Mouse (Mus musculus): Measurements from ENCODE around the gene Cux1. TPM values are rescaled to one million over a fixed set of nuclear protein-coding genes. Genes with fewer than 3 reads are reported as not detected.

Cux1 gene
- polyA plus RNA-seq (2015; fragmentation: Nextera tagmentation; extraction: Ambion mirVana) = 24.9 and 29.2 TPM in 2 replicates

DNA sequence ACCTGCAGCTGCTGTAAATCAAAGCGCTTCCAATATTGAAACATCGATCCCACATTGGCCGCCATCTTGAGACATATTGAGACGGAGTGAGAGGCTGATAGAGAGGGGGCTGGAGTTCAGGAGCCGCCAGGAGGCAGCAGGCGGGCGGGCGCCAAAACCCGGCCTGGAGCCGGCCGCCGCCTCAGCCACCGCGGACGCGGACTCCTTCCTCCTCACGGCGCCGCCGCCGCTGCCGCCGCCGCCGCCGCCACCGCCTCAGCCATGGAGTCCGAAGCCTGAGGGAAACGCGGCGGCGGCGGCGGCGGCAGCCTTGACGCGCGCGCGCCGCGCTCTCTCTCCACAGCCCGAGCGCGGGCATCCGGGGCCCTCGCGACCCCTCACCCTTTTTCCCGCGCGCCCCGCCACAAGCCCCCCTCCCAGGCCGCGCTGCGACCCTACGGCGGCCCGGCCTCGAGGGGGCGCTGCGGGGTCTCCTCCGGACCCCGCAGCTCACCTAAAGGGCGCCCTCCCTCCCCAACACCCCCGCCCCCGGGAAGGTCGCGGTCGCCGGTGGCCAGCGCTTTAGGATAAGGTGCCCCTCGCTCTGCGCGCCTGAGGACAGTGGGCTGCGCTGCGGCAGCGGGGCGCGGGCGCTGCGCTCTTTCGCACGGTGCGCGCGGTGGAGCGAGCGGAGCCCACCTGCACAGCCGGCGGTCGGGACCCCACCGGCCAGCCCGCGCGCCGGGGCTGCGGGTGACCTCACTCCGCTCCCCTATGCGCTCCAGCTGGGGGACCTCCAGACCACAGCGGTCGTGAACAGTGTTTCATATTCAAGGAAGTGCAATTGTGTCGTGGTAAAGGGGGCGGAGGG is at the start of gene Cux1:
Gene Cux1 (minus strand): TSS at position 315 of the 850 bp plus-strand sequence.

DNA sequence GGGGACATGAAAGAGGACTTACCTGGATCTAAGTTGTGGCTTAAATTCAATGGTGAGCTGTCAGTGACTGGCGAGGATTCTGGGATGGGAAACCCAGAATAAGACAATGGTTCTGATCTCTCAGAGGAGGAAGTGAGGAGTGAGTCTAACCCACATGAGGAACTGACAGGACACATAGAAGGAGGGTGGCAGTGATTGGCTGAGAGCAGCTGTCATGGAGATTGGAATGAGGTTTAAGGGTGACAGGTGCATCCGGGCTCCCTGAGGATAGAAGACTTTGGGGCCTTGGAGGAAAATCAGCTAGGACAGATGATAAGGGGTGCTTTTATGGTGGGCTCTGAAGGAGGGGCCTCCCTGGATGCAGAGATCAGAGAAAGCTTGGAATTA is 320.8 kb downstream of the Cux1 start, which contains the start of gene Sh2b2:
Gene Sh2b2 (minus strand): TSS at position 105 of the 387 bp plus-strand sequence.

DNA sequence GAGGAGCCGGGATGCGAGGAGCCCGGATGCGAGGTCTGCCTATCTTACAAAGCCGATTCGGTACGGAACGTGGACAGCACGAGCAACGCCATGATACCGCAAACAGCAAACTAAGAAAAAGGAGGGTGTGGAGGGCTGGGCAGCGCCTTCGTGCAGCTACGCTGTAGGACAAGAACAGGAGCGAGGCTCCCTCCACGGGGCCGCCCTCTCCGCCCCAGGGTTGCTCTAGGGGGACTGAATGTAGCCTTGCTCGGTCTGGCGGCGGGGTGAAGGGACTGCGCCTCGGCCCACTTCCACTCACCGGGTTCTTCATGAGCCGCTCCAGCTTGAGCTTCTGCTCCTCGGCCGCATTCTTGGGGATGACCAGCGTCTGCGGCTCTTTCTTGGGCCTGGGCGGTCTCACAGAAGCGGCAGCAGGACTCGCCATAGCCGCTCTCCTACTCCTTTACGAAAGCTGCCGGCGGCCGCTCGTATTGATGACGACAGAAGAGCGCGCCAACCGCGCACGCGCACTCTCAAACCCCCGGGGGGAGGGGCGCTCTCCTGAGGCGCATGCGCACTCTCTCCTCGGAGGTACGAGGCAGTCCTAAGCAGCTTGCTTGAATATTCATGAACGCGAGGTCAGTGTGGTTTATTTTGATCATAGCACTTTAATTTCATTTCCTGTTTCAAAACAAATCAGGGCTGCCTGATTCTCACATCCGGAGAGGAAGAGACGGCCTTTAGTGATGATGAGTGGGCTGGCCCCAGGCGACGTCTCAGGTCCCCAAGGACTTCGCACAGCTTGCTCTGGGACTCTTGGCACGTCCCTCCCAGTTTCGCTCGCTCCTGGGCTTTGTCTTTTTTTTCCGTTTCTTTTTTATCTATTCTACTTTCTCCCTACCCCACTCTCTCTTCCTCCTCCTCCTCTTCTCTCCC is 368.6 kb downstream of the Cux1 start, which contains the start of gene Prkrip1:
Gene Prkrip1 (minus strand): TSS at position 490 of the 918 bp plus-strand sequence.

Other genes with a start within 250 kb of the Cux1 start
- gene Myl10, start 125.7 kb upstream of the Cux1 start, polyA plus RNA-seq (2015; fragmentation: Nextera tagmentation; extraction: Ambion mirVana) = not detected in 2 replicates